Mouse (Mus musculus): Measurements from ENCODE around the gene Pdcl3.

Pdcl3 gene

GRCm38 (mm10) chr1:39017871-39018270 is 32.5 kb downstream of the Pdcl3 start:
- in situ Hi-C loops (cut with MboI, MseI), result loop anchor here in 1 of 2 experiments (25.0 kb wide), 1 partner anchor 194 kb away; no protein-coding TSS in a partner anchor

GRCm38 (mm10) chr1:39025142-39025541 is 39.7 kb downstream of the Pdcl3 start:
- in situ Hi-C loops (cut with MboI, MseI), result loop anchor here in 1 of 2 experiments (25.0 kb wide), 1 partner anchor 937 kb away; no protein-coding TSS in a partner anchor

- in situ Hi-C loops (cut with MboI, MseI), result loop anchor here in 1 of 2 experiments (25.0 kb wide), 1 partner anchor 936 kb away; no protein-coding TSS in a partner anchor
These were observed 40.4 kb downstream of the Pdcl3 start for GRCm38 (mm10) chr1:39025840-39026239.

GRCm38 (mm10) chr1:39029176-39029575 is 43.8 kb downstream of the Pdcl3 start:
- in situ Hi-C loops (cut with MboI, MseI), result loop anchor here in 1 of 2 experiments (25.0 kb wide), 1 partner anchor 933 kb away; no protein-coding TSS in a partner anchor

GRCm38 (mm10) chr1:39030108-39030507 is 44.7 kb downstream of the Pdcl3 start:
- in situ Hi-C loops (cut with MboI, MseI), result loop anchor here in 1 of 2 experiments (25.0 kb wide), 1 partner anchor 932 kb away; no protein-coding TSS in a partner anchor

- in situ Hi-C loops (cut with MboI, MseI), result loop anchor here in 1 of 2 experiments (25.0 kb wide), 1 partner anchor 926 kb away; no protein-coding TSS in a partner anchor
These were observed 50.4 kb downstream of the Pdcl3 start for GRCm38 (mm10) chr1:39035817-39036216.

GRCm38 (mm10) chr1:39042188-39042587 is 56.8 kb downstream of the Pdcl3 start:
- in situ Hi-C loops (cut with MboI, MseI), result loop anchor here in 1 of 2 experiments (25.0 kb wide), 1 partner anchor 920 kb away; no protein-coding TSS in a partner anchor

GRCm38 (mm10) chr1:39044442-39044841 is 59.0 kb downstream of the Pdcl3 start:
- in situ Hi-C loops (cut with MboI, MseI), result loop anchor here in 1 of 2 experiments (25.0 kb wide), 1 partner anchor 918 kb away; no protein-coding TSS in a partner anchor

- in situ Hi-C loops (cut with MboI, MseI), result loop anchor here in 1 of 2 experiments (25.0 kb wide), 1 partner anchor 916 kb away; no protein-coding TSS in a partner anchor
These were observed 61.3 kb downstream of the Pdcl3 start for GRCm38 (mm10) chr1:39046689-39047088.

Data from T-helper 17 cell (primary cell).